Mouse (Mus musculus): ENCODE data around the gene Usp54.
"Not testable (repeated sequence)": the region's sequence is repeated elsewhere in the genome, so short reads cannot be mapped to it uniquely, and the experiment has no call there.

Gene Usp54

GRCm38 (mm10) chr14:20609519-20609918 lies 31.3 kb downstream of the Usp54 start:
- DNase-seq: no peak

DNA sequence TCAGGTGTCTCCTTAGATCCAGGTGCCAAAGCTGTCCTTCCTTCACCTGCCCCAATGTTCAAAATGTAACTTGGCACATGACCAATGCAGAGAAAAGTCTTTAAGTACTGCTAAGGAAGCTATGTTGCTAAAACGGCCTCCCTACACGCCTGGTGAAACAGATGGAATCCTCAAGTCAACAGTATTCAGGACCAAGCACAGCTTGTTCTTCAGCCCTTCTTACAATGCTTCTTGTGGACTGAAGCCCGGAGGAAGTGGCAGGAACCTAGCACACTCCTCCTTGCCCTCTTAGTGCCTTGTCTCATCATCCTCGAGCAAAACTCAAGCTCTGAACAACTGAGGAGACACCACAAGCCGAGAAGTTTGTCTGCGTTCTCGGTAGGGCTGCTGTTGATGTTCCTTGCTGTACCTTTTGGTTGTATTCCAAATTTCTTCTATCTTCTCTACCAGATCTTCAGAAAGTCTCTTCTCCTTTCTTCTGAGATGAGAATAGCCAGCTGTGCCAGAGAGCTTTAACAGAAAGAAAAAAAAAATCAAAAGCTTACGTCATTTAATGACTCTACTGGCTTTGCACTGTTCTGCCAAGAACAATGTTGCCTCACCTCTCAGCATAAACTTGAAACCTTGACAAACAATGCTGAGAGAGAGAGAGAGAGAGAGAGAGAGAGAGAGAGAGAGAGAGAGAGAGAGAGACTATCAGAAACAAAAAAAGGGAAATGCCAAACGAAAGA lies 33.3 kb downstream of the Usp54 start:
- no peak for DNase-seq

- no peak for DNase-seq
These were observed 39.6 kb downstream of the Usp54 start for GRCm38 (mm10) chr14:20601287-20601686.

- no peak for DNase-seq
These were observed 40.7 kb downstream of the Usp54 start for GRCm38 (mm10) chr14:20600203-20600602.

GRCm38 (mm10) chr14:20599542-20599941 lies 41.3 kb downstream of the Usp54 start:
- DNase-seq: no peak

- peak; percentile 21 for DNase-seq
These were observed 45.1 kb downstream of the Usp54 start for GRCm38 (mm10) chr14:20595781-20596180.

- DNase-seq: no peak
These were observed 53.4 kb downstream of the Usp54 start for GRCm38 (mm10) chr14:20587458-20587857.

DNA sequence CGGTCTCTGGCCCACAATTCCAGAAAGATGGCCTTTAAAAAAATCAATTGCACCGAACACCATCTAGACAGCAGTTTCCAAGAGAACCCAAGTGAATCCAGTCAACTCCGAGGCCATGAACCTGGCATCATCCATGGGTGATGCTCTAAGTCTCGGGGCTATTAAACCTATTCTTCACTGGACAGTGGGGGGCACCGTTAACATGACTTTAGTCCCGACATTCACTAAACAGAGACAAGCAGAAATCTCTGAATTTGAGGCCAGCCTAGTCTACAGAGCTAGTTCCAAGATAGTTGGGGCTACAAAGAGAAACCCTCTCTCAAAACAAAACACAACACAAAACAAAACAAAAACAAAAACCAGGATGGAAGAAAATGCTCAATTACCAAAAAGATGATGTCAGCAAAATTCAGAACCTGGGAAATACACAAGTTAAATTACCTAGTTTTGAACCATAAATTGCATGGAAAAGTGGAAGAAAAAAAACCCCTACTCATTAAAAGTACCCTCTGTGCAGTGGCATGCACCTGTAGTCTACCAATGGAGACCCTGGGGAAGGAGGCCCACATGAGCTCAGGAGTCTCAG lies 61.9 kb downstream of the Usp54 start:
- DNase-seq: no peak

DNA sequence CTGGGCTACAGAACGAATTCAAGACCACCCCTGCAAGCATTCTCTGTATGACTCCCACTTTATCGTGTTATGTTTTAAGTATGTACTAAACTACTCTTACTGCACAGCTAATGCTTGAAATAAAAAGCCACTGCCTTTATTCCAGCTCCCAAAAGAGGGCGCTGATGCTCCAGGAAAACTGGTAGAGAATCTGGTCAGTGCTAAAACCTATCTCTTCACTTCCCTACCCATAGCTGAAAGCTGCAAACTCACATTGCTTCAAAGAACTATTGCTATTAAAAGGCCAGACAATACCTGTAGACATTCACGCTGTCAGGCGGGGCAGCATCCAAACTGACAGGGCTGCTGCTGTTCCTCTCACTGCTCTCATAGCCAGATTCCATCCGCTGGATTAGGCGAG lies 64.7 kb downstream of the Usp54 start:
- peak; percentile 60 for DNase-seq

DNA sequence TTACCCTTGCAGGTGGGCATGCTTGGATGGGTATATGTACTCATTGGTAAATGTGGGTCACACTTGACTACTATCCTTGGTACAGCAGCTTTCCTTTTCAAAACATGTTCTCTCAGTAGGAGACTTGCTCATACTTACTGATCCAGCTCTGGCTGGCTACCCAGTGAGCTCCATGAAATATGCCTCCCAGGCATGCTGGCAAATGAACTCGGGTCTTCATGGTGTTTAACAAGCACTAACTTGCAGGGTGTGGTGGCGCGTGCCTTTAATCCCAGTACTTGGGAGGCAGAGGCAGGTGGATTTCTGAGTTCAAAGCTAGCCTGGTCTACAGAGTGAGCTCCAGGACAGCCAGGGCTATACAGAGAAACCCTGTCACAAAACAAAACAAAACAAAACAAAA lies 67.7 kb downstream of the Usp54 start:
- not testable (repeated sequence) for DNase-seq

DNA sequence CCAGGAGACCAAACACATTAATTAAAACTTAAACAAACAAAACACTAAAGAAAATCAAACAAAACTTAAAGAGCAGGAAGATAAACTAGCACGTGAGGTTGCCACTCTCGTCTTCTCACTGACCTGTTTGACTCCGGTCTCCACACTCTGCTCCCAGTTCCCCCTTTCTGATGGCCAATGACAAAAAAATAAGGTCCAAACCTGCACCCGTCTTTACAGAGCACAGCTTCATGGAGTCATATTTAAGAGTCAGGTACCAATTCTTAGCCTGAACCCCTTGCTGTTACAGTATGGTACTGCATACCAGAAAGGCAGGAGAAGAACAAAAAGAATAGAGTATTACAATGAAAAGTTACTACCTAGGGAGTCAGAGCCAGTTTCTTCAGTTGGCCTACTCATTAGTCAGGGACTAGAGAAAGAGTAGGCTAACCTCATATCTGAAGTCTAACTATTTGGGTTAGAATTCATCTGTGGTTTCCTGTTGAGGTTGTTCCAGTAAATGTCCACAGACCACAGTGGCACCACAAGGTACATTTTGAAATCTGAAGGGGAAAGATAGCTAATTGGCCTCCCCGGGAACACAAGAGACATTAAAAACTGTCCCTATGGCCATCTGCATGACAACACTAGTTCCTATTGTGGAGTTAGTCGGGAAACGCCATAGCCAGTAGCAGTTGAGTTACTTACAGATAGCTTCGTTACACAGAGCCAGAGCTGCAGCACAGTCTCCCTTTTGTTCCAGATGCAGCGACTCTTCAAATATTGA lies 75.4 kb downstream of the Usp54 start:
- DNase-seq: no peak

GRCm38 (mm10) chr14:20564692-20565091 lies 76.2 kb downstream of the Usp54 start:
- no peak for DNase-seq

DNA sequence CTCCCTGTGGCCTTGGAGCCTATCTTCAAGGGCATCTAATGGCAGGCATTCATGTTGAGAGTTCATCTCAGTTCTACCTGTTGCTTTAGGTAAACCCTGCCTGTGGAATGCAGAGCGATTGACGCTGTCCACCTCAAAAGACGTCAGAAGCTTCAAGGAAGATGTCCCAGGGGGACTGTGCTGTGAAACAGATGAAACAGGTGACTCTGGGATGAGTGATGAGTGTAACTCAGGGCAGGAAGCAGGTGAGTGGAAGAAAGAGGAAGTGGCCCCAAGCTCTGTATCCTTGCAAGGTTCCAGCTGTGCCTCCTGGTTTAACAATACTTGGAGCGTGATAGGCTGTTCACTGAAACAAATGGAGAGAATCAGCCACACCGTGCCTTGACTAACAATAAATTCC lies 79.0 kb downstream of the Usp54 start:
- DNase-seq: no peak

DNA sequence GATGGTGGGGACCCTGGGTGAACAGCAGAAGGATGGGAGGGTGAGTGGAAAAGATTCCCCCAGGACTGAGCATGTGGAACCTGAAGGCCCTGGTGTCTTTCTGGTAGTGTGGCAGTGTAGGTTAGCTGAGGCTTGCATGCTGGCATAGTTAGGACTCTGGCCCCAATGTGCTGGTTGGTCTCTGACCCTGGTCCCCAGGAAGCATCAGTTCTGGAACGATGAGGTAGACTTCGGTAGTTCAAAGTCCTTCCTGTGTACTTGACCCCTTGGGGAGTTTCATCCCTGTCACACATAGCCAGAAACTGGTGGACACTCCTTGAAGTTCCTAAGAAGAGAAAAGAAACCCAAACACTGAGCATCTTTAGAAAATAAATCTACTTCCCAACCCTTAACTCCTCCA lies 90.7 kb downstream of the Usp54 start:
- no peak for DNase-seq

- peak; percentile 65 for DNase-seq
These were observed 94.4 kb downstream of the Usp54 start, which contains the start of gene Ppp3cb for GRCm38 (mm10) chr14:20546415-20546814. Gene Ppp3cb, minus strand, starts transcription at chr14:20546573.

DNA sequence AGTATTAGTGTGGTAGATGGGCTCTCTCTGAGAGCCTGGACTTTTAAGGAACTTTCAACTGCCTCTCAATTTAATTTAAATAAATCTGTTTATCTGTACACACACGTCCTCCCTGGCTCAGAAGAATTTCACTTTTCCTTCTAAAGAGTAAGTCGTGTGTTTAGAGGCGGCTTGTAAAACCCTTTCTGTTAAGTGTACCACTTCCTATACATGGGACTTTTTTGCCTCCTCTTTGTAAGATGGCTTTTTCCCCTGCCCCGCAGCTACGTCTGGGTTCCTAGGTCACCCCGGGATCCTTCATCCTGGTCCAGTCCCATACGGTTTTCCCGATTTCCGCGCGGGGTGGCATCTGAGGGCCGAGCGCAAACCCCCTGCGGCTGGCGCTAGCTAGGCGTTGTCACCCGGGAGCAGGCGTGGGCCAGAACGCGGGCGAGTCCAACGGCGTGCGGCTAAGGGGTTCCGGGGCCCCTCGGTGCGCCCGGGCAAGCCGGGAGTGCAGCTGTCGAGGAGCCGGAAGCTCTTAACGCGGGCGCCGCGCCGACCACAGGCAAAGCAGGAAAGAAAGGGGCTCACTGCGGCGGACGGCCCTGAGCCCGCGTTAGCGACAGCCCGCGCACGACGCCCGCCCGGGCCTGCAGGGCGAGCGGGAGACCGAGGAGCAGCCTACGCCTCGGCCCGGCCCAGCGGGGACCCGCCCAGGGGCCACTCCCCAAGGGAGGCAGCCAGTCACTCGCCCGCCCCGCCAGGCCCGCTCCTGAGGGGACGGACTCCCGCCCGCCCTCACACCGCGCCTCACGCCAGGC lies 95.1 kb downstream of the Usp54 start:
- DNase-seq: peak; percentile 75

- no peak for DNase-seq
These were observed 96.1 kb downstream of the Usp54 start for GRCm38 (mm10) chr14:20544467-20545411.

DNA sequence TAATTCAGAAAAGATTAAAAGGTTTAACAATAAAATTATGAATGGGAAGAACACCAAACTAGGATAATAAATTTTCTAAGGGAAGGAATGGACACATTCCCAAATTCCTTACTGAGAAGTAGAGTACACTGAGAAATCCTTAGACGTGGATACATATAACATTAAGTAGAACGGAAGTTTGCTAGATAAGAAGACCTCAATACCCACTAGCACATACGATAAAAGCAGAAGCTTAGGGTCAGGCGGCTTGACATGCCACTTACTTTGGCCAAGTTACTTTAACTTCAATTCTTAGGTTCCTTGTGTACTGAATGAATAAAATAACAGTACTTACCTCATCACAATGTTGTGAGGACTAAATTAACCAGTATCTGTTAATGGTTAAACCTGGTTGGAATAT lies 111.2 kb downstream of the Usp54 start:
- DNase-seq: no peak

- no peak for DNase-seq
These were observed 120.7 kb downstream of the Usp54 start for GRCm38 (mm10) chr14:20520179-20520578.

DNA sequence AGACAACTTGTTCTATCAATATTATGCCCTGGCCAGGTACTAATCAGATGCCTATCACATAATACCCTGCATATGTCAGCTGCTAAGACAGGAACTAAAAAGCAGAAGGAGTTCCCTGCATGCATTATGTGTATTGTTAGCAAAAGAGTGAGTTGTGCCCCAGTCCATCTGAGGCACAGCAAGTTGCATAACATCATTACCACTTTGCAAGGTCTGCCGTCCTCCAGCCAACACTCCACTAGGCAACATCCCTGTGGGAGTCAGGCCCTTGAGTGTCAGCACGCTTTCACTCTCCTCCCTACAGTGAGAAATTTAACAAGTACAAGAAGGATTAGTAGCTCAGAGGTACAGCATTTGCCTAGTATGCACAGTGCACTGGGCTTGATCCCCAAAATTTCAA lies 132.4 kb downstream of the Usp54 start:
- no peak for DNase-seq

DNA sequence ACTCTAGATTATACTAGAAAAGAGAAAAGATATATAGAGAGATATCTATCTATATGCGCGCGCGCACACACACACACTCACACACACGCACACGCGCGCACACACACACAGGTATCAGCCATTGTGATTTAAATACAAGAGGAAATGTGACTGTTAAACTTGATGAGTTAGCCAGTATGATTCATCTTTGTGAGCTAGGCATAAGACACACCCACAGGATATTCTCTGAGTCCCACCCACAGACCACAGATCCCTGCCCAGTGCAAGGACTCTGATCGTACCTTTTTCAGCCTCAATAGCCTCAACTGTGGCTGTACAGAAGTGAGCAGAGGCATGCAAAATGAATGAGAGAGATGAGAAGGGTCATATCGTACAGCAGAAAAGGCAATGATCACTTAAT lies 137.9 kb downstream of the Usp54 start:
- no peak for DNase-seq

DNA sequence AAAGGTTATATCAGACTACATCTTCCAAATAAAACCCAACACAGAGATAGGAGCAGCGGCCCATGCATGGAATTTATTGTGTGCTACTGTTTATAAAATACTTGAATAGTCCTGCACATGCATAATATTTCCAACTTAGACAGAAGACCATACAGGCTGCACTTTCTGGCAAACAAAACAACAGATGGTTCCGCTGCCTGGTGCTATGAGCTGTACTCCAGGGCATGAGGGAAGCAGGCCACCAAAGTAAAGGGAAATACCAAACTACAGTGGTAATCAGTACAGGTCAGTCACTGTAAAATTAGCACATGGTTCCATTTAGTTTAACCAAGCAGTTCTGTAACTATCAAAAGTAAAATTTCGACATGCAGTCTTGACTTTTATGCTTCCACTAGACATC lies 140.9 kb downstream of the Usp54 start:
- DNase-seq: peak; percentile 22

Measured in cerebellum, adult 11 months (tissue).